Mouse (Mus musculus) thymus, adult 2 months (tissue): ENCODE results near the gene Akap7. TPM values are rescaled to one million over a fixed set of nuclear protein-coding genes. Genes with fewer than 3 reads are reported as not detected.

ENCODE experiments used
- DNase-seq: peaks from one replicate; pipeline ENCODE4 v3.0.0; 2021
- H3K27ac ChIP-seq: fragments of 200-500 bp; 2 replicates; pipeline ENCODE4 v1.5.1; 2012; ENCODE audit warnings: low read length, control low read depth; ENCODE audit not compliant: control insufficient read depth, insufficient read depth
- H3K27me3 ChIP-seq: fragments of 200-500 bp; 2 replicates; pipeline ENCODE4 v1.6.1; 2012; ENCODE audit warnings: mild to moderate bottlenecking, low read length, moderate library complexity, mixed read lengths; ENCODE audit not compliant: control insufficient read depth, insufficient read depth
- H3K36me3 ChIP-seq: fragments of 200-500 bp; 2 replicates; pipeline ENCODE4 v1.6.1; 2012; ENCODE audit warnings: mild to moderate bottlenecking, low read length, moderate library complexity; ENCODE audit not compliant: control insufficient read depth, insufficient read depth
- H3K4me1 ChIP-seq: fragments of 200-500 bp; replicated peaks from 2 replicates; pipeline ENCODE4 v1.6.1; 2012; ENCODE audit warnings: low read length; ENCODE audit not compliant: control insufficient read depth, insufficient read depth
- H3K4me3 ChIP-seq: fragments of 200-500 bp; 2 replicates; pipeline ENCODE4 v1.5.1; 2012; ENCODE audit warnings: mild to moderate bottlenecking, low read length, control low read depth, moderate library complexity; ENCODE audit not compliant: control insufficient read depth, insufficient read depth
- CTCF ChIP-seq: fragments of 200-500 bp; IDR thresholded peaks from 2 replicates; pipeline ENCODE4 v1.5.1; 2012; ENCODE audit warnings: mild to moderate bottlenecking, control low read depth, low read length, moderate library complexity, borderline replicate concordance; ENCODE audit not compliant: control insufficient read depth, poor library complexity, insufficient read depth; ENCODE audit errors: extremely low read depth
- POLR2A ChIP-seq: fragments of 200-500 bp; IDR thresholded peaks from 2 replicates; pipeline ENCODE4 v1.6.1; 2012; ENCODE audit warnings: mild to moderate bottlenecking, low read length, control low read depth, moderate library complexity; ENCODE audit not compliant: control insufficient read depth, poor library complexity, insufficient read depth; ENCODE audit errors: extremely low read depth
- WGBS: fragments of 180-500 bp; shearing (Covaris S2); methylation state at CpG from one replicate; pipeline ENCODE4 v1.1.7; 2018; 5-methylcytosine and 5-hydroxymethylcytosine counted together
- polyA plus RNA-seq: library from polyadenylated mRNA; depleted of rRNA; stranded (reverse); fragments of >200 nt; gene quantifications from 2 replicates; pipeline ENCODE4 v1.2.3, GENCODE M21; 2012

Akap7 gene
- polyA plus RNA-seq, 1 experiment: 1.8 TPM

- no peak for DNase-seq
- H3K27me3 ChIP-seq: no peaks in the 10 kb centered on the region
- WGBS: 79% methylated on average over 4 of the region's 4 CpGs
- H3K4me3 ChIP-seq: no peak overlapping the region
- H3K27ac ChIP-seq: no peak overlapping the region
- TF ChIP-seq CTCF (no peak), POLR2A (no peak)
- H3K36me3 ChIP-seq: no peaks in the 10 kb centered on the region
- H3K4me1 ChIP-seq: no peaks in the 10 kb centered on the region
Observed at GRCm38 (mm10) chr10:25246173-25246572, 61.5 kb downstream of the Akap7 start.

DNA sequence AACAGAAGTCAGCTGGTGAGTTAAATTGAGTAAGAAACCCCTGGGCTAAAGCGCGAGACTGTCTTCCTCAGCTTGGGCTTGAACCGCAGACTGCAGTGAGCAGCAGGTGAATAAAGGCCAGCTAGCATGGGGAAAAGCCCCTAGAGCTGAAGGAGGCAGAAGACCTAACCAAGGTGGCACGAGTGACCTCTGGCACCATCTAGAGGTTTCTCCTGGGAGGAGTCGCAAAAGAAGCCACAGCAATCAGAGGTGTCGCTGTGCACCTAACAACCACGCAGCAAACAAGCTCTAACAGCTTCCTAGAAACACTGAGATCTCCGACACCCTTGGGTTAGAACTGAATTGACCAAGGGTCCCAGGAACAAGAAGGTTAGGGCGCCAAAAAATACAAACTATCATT lies 68.5 kb downstream of the Akap7 start:
- no peaks in the 10 kb centered on the region for H3K36me3 ChIP-seq
- TF ChIP-seq POLR2A (no peak), CTCF (no peak)
- no peak overlapping the region for H3K4me3 ChIP-seq
- DNase-seq: peak; percentile 27
- WGBS: 62% methylated on average over 9 of the region's 9 CpGs
- H3K4me1 ChIP-seq: no peaks in the 10 kb centered on the region
- H3K27ac ChIP-seq: no peak overlapping the region
- no peaks in the 10 kb centered on the region for H3K27me3 ChIP-seq

GRCm38 (mm10) chr10:25234080-25234479 lies 73.6 kb downstream of the Akap7 start:
- no peaks in the 10 kb centered on the region for H3K4me1 ChIP-seq
- H3K27me3 ChIP-seq: no peaks in the 10 kb centered on the region
- DNase-seq: no peak
- no peak overlapping the region for H3K4me3 ChIP-seq
- no peak overlapping the region for H3K27ac ChIP-seq
- TF ChIP-seq POLR2A: no peak
- TF ChIP-seq CTCF: no peak
- WGBS: 81% methylated on average over 1 of the region's 1 CpGs
- no peaks in the 10 kb centered on the region for H3K36me3 ChIP-seq

GRCm38 (mm10) chr10:25232700-25233099 lies 75.0 kb downstream of the Akap7 start:
- TF ChIP-seq POLR2A (no peak), CTCF (no peak)
- Histone ChIP-seq H3K4me3 (no peak overlapping the region), H3K27ac (no peak overlapping the region), H3K4me1 (no peaks in the 10 kb centered on the region), H3K27me3 (no peaks in the 10 kb centered on the region), H3K36me3 (no peaks in the 10 kb centered on the region)
- DNase-seq: no peak
- 85% methylated on average over 3 of the region's 3 CpGs for WGBS

GRCm38 (mm10) chr10:25231358-25231757 lies 76.3 kb downstream of the Akap7 start:
- Histone ChIP-seq H3K4me1 (no peaks in the 10 kb centered on the region), H3K4me3 (no peak overlapping the region), H3K27me3 (no peaks in the 10 kb centered on the region), H3K27ac (no peak overlapping the region), H3K36me3 (no peaks in the 10 kb centered on the region)
- TF ChIP-seq POLR2A: no peak
- TF ChIP-seq CTCF: no peak
- no peak for DNase-seq
- 94% methylated on average over 5 of the region's 5 CpGs for WGBS

DNA sequence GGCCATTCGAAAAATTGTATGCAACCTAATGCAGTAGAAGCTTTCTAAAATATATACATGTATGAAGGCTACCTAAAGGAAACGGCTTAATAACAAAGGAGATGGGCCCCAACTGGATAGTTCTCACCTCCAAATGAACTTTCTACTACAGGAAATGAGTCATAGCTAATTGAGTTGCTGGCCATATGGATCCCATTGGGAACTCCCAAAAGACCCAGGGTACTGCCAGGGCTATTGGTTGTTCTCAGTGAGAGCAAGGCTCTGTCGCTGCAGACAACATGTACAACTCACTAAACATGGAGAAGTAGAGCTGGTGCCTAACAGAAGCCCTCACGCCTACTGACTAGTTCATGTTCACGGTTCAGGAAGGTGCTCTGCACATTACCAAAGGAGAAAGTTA lies 83.3 kb downstream of the Akap7 start:
- WGBS: 92% methylated on average over 5 of the region's 5 CpGs
- no peak overlapping the region for H3K27ac ChIP-seq
- H3K4me3 ChIP-seq: no peak overlapping the region
- no peaks in the 10 kb centered on the region for H3K4me1 ChIP-seq
- no peak for DNase-seq
- TF ChIP-seq CTCF: no peak
- no peak for TF ChIP-seq POLR2A
- no peaks in the 10 kb centered on the region for H3K27me3 ChIP-seq
- H3K36me3 ChIP-seq: no peaks in the 10 kb centered on the region

DNA sequence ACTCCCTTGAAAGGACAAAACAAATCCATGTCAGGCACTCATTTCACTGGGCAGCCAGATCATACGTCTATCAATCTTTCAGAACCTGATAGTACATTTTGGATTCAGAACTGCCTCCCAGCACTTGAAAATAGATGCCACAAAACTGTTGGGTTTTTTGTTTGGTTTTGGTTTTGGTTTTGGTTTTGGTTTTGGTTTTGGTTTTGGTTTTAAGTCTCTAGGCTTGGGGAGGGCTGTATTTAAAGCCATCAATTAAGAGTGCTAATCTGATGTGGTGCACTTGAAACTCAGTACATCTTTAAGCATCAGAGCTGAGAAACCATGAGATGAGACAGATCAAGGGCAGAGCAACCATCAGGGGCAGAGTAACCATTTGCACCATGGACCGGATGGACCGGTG lies 86.9 kb downstream of the Akap7 start:
- WGBS: 85% methylated on average over 3 of the region's 3 CpGs
- Histone ChIP-seq H3K4me3 (no peak overlapping the region), H3K36me3 (no peaks in the 10 kb centered on the region)

More for the DNA sequence above, 86.9 kb downstream of the Akap7 start:
- TF ChIP-seq CTCF: no peak
- TF ChIP-seq POLR2A: no peak
- H3K27ac ChIP-seq: no peak overlapping the region
- DNase-seq: no peak
- no peaks in the 10 kb centered on the region for H3K27me3 ChIP-seq
- no peaks in the 10 kb centered on the region for H3K4me1 ChIP-seq
